Comparison of ENCODE assay signal across 7 mouse cellular contexts in genomic region chr15:88535516-88535915, GRCm38 (mm10).
"Had no signal": no experiment of that assay in that cellular context is flagged by ENCODE, and none has a peak within 500 bp of the region (broad histone marks: within the 10 kb centered on the region; RNA-seq: fewer than 3 reads in every experiment).

No protein-coding gene starts in this region.

- DNase-seq: kidney, adult 8-10 months; kidney, postnatal 25 days; lung, adult 2 months; lung, postnatal 36 days; right cerebral cortex, adult 18-20 months; spleen, adult 18-20 months; thymus, postnatal 36 days had no signal
